Mouse (Mus musculus) neural tube, embryonic 15.5 days (tissue): ENCODE measurements at regions not wholly inside any gene's neighbourhood (a gene's known extent, or its start where the extent isn't known, plus 50 kb on each side); places are given as distances from the start of the nearest gene placed in this dataset.

Source experiments
- ATAC-seq: fragments of 200-750 bp; cut with Nextera tagmentation; 2 replicates; pipeline ENCODE4 v1.8.0; 2017; ENCODE audit warnings: mild to moderate bottlenecking, moderate TSS enrichment, moderate library complexity; ENCODE audit not compliant: low FRiP score
- H3K27ac ChIP-seq: fragments of 300-500 bp; sonication (generic); replicated peaks from 2 replicates; pipeline ENCODE4 v1.5.1; 2015; ENCODE audit warnings: mild to moderate bottlenecking, inconsistent platforms
- H3K27me3 ChIP-seq: fragments of 300-500 bp; sonication (generic); replicated peaks from 2 replicates; pipeline ENCODE4 v1.6.1; 2015; ENCODE audit warnings: inconsistent platforms
- H3K36me3 ChIP-seq: fragments of 300-500 bp; sonication (generic); 2 replicates; pipeline ENCODE4 v1.6.1; 2015; ENCODE audit warnings: inconsistent platforms
- H3K4me1 ChIP-seq: fragments of 300-500 bp; sonication (generic); 2 replicates; pipeline ENCODE4 v1.6.1; 2015; ENCODE audit warnings: inconsistent platforms
- H3K4me2 ChIP-seq: fragments of 300-500 bp; sonication (generic); 2 replicates; pipeline ENCODE4 v1.6.1; 2015; ENCODE audit warnings: inconsistent platforms, mild to moderate bottlenecking, moderate library complexity
- H3K4me3 ChIP-seq: fragments of 300-500 bp; sonication (generic); replicated peaks from 2 replicates; pipeline ENCODE4 v1.5.1; 2015; ENCODE audit warnings: mild to moderate bottlenecking, inconsistent platforms
- H3K9ac ChIP-seq: fragments of 300-500 bp; sonication (generic); replicated peaks from 2 replicates; pipeline ENCODE4 v1.6.1; 2015; ENCODE audit warnings: mild to moderate bottlenecking, inconsistent platforms
- H3K9me3 ChIP-seq: fragments of 300-500 bp; sonication (generic); replicated peaks from 2 replicates; pipeline ENCODE4 v1.6.1; 2016; ENCODE audit warnings: inconsistent platforms
- WGBS: fragments of 180-500 bp; shearing (Covaris S2); methylation state at CpG from one replicate; pipeline ENCODE4 v1.1.7; 2015; ENCODE audit warnings: mixed read lengths; 5-methylcytosine and 5-hydroxymethylcytosine counted together

DNA sequence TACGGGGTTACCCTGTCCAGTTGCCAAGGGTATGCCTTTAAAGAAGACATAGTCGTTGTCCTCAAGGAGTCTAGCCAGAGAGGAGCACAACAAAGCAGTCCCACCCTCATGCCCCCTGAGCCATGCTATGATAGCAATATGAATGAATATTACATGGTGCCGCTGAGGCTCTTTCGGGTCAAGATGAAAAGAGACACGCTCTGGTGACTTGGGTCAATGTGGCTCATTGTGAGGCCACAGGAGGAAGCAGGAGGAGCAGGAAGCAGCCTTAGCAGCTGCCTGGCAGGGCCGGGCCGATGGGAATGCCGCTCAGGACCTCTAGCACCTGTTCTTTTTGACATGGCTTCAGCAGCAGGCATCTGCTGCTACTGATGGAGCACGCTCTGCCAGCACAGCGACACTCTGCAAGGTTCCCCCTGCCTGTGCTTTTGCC, 89.0 kb upstream of the Klf3 start:
- no peak overlapping the region for H3K9ac ChIP-seq
- no peak overlapping the region for H3K4me3 ChIP-seq
- ATAC-seq, result no peak
- no peaks in the 10 kb centered on the region for H3K36me3 ChIP-seq
- no peak overlapping the region for H3K4me2 ChIP-seq
- H3K27ac ChIP-seq, result no peak overlapping the region
- WGBS, result 36% methylated on average over 10 of the region's 10 CpGs
- H3K9me3 ChIP-seq, result no peaks in the 10 kb centered on the region
- H3K4me1 ChIP-seq, result no peaks in the 10 kb centered on the region; the same call in 1 of the 2 replicates
- H3K27me3 ChIP-seq, result no peaks in the 10 kb centered on the region

GRCm38 (mm10) chr5:64714710-64715109, 88.5 kb upstream of the Klf3 start:
- WGBS, result 64% methylated on average over 7 of the region's 7 CpGs
- no peaks in the 10 kb centered on the region for H3K9me3 ChIP-seq
- H3K27ac ChIP-seq, result no peak overlapping the region
- no peak for ATAC-seq
- H3K9ac ChIP-seq, result no peak overlapping the region
- H3K36me3 ChIP-seq, result no peaks in the 10 kb centered on the region
- no peak overlapping the region for H3K4me2 ChIP-seq
- H3K27me3 ChIP-seq, result no peaks in the 10 kb centered on the region
- H3K4me1 ChIP-seq, result no peaks in the 10 kb centered on the region; the same call in 1 of the 2 replicates
- no peak overlapping the region for H3K4me3 ChIP-seq

GRCm38 (mm10) chr5:64716551-64716950, 86.6 kb upstream of the Klf3 start:
- Histone ChIP-seq H3K36me3 (no peaks in the 10 kb centered on the region), H3K4me1 (no peaks in the 10 kb centered on the region; the same call in 1 of the 2 replicates), H3K4me3 (no peak overlapping the region), H3K9ac (no peak overlapping the region), H3K27ac (no peak overlapping the region), H3K27me3 (no peaks in the 10 kb centered on the region), H3K9me3 (0 out of 2 replicates have a peak, but pooled peaks cover 3% of the 10 kb centered on the region), H3K4me2 (no peak overlapping the region)
- no peak for ATAC-seq
- WGBS, result 94% methylated on average over 4 of the region's 4 CpGs

GRCm38 (mm10) chr5:64722211-64722610, 81.0 kb upstream of the Klf3 start:
- no peak overlapping the region for H3K27ac ChIP-seq

DNA sequence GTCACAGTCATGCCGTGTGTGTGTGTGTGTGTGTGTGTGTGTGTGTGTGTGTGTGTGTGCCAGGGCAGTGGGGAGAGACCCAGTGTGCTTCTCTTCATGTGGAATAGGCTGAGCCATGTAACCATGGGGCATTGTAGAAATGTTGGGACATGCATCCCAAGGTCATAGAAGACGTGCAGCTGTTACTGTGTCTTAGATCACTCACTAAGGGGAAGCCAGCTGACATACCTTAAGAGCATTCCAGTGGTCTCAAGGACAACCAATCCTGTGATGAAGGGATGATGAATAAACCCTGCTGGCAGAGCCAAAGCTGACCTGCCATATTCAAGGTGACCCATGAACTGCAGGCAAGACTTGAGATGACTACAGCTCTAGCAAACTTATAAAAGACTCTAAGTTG, 75.3 kb upstream of the Klf3 start:
- Histone ChIP-seq H3K4me3 (no peak overlapping the region), H3K27ac (no peak overlapping the region), H3K36me3 (no peaks in the 10 kb centered on the region), H3K9ac (no peak overlapping the region), H3K4me2 (no peak overlapping the region), H3K4me1 (no peaks in the 10 kb centered on the region), H3K27me3 (no peaks in the 10 kb centered on the region), H3K9me3 (no peaks in the 10 kb centered on the region; the same call in 1 of the 2 replicates)
- WGBS, result 76% methylated on average over 2 of the region's 2 CpGs
- no peak for ATAC-seq

More at GRCm38 (mm10) chr5:64722211-64722610, 81.0 kb upstream of the Klf3 start:
- no peaks in the 10 kb centered on the region for H3K36me3 ChIP-seq
- no peak overlapping the region for H3K4me2 ChIP-seq
- H3K9me3 ChIP-seq, result peaks cover 3% of the 10 kb centered on the region; the same call in 1 of the 2 replicates
- no peak overlapping the region for H3K9ac ChIP-seq
- H3K4me1 ChIP-seq, result no peaks in the 10 kb centered on the region
- no peak for ATAC-seq
- no peaks in the 10 kb centered on the region for H3K27me3 ChIP-seq
- no peak overlapping the region for H3K4me3 ChIP-seq

- no peak for ATAC-seq
Observed at GRCm38 (mm10) chr5:64732356-64732755, 70.8 kb upstream of the Klf3 start.

DNA sequence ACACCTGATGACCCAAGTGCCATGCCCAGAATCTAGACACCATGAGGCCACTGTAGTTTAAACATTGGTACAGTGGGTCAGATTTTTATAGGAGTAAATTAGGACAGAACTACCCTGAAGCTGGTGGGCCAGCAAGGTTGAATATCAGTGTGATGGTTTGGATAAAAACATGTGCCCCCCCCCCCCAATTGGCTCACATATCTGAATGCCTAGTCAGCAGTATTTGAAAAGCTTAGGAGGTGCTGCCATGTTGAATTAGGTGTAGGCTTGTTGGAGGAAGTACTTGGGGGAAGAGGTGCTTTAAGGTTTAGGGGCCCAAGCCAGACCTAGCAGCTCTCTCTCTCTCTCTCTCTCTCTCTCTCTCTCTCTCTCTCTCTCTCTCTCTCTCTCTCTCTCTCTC, 66.2 kb upstream of the Klf3 start:
- H3K9ac ChIP-seq, result no peak overlapping the region
- no peak overlapping the region for H3K4me2 ChIP-seq
- H3K9me3 ChIP-seq, result no peaks in the 10 kb centered on the region
- no peak for ATAC-seq
- H3K4me1 ChIP-seq, result peaks cover 23% of the 10 kb centered on the region
- no peaks in the 10 kb centered on the region for H3K27me3 ChIP-seq
- H3K4me3 ChIP-seq, result no peak overlapping the region
- H3K27ac ChIP-seq, result no peak overlapping the region
- no peaks in the 10 kb centered on the region for H3K36me3 ChIP-seq

More at GRCm38 (mm10) chr5:64732356-64732755, 70.8 kb upstream of the Klf3 start:
- H3K36me3 ChIP-seq, result no peaks in the 10 kb centered on the region
- no peak overlapping the region for H3K4me3 ChIP-seq
- no peak overlapping the region for H3K27ac ChIP-seq
- WGBS, result 85% methylated on average over 3 of the region's 3 CpGs
- H3K4me2 ChIP-seq, result no peak overlapping the region
- no peak overlapping the region for H3K9ac ChIP-seq
- no peaks in the 10 kb centered on the region for H3K9me3 ChIP-seq
- no peaks in the 10 kb centered on the region for H3K4me1 ChIP-seq
- H3K27me3 ChIP-seq, result no peaks in the 10 kb centered on the region

DNA sequence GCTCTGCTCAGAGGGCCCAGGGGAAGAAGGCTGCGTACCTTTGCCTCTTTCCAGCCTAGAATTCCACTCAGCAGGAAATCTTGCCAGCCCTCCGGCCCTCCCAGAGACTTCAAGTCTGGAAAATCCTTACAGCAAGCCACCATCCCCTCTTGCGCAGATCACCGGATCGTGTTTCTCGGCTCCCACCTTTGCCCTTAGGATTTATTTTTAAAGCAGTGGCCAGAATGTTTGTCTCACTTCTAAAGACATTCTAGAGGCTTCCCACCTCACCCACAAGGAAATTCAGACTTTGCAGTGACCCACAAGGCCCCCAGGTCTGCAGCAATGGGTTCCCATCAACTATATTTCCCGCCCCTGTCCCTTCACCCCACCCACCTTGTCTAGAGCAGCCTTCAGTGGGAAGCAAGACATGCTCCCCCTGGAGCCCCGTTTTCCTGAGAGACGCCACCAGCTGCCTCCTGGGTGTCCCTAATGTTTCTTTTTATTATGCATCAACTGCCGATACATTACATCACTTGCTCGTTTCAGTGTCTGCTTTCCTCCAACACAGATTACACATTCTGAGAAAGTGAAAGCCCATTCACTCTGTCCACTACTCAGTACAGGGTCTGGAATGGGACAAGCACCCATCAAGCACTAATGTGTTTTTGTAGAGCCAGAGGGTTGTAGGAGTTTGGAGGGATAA, 65.0 kb upstream of the Klf3 start:
- no peak overlapping the region for H3K9ac ChIP-seq
- ATAC-seq, result no peak
- H3K27me3 ChIP-seq, result no peaks in the 10 kb centered on the region
- H3K4me3 ChIP-seq, result no peak overlapping the region
- H3K4me1 ChIP-seq, result peaks cover 23% of the 10 kb centered on the region
- H3K36me3 ChIP-seq, result no peaks in the 10 kb centered on the region
- 25% methylated on average over 11 of the region's 11 CpGs for WGBS
- H3K4me2 ChIP-seq, result peak overlapping the region; percentile 9
- no peaks in the 10 kb centered on the region for H3K9me3 ChIP-seq
- no peak overlapping the region for H3K27ac ChIP-seq

DNA sequence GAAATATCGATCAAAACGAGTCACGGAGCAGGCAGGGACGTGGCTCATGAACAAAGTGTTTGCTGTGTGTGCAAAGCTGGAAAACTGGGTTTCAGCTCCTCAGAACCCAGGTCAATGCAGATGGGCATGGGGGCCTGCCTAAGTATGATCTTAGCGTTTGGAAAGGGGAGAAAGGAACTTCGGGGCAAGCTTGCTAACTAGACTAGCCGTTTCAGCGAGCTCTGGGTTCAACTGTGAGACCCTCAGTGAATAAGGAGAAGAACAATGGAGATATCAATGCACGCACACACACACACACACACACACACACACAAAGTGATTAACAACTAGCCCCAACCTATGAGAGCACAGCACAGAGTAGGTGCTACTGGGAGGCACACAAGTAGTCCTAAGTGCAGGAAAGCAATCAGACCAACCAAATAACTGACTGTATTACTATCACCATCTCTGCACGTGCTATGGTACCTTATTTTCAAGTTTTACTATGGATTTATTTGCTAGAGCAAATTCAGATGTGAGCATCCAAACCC, 64.3 kb upstream of the Klf3 start:
- Histone ChIP-seq H3K27me3 (no peaks in the 10 kb centered on the region), H3K27ac (no peak overlapping the region), H3K9ac (no peak overlapping the region), H3K4me3 (no peak overlapping the region), H3K9me3 (no peaks in the 10 kb centered on the region), H3K4me1 (peaks cover 23% of the 10 kb centered on the region), H3K36me3 (no peaks in the 10 kb centered on the region), H3K4me2 (peak overlapping the region; percentile 9)
- WGBS, result 18% methylated on average over 10 of the region's 10 CpGs
- no peak for ATAC-seq

GRCm38 (mm10) chr5:64739311-64740261, 63.6 kb upstream of the Klf3 start:
- H3K9ac ChIP-seq, result no peak overlapping the region
- no peak overlapping the region for H3K4me2 ChIP-seq
- no peak overlapping the region for H3K4me3 ChIP-seq
- no peak overlapping the region for H3K27ac ChIP-seq
- 16% methylated on average over 15 of the region's 15 CpGs for WGBS
- H3K4me1 ChIP-seq, result peaks cover 23% of the 10 kb centered on the region
- ATAC-seq, result no peak
- H3K9me3 ChIP-seq, result no peaks in the 10 kb centered on the region
- no peaks in the 10 kb centered on the region for H3K27me3 ChIP-seq
- no peaks in the 10 kb centered on the region for H3K36me3 ChIP-seq

GRCm38 (mm10) chr5:64744041-64744440, 59.1 kb upstream of the Klf3 start:
- Histone ChIP-seq H3K27me3 (no peaks in the 10 kb centered on the region), H3K4me1 (peaks cover 9% of the 10 kb centered on the region), H3K4me3 (no peak overlapping the region), H3K27ac (no peak overlapping the region), H3K9me3 (no peaks in the 10 kb centered on the region), H3K4me2 (no peak overlapping the region), H3K9ac (no peak overlapping the region), H3K36me3 (no peaks in the 10 kb centered on the region)
- 94% methylated on average over 4 of the region's 4 CpGs for WGBS
- no peak for ATAC-seq
